Mouse (Mus musculus) spleen, adult 2 months (tissue): ENCODE measurements around the gene Gtf3c4. TPM values are rescaled to one million over a fixed set of nuclear protein-coding genes. Genes with fewer than 3 reads are reported as not detected.

Experiments
- DNase-seq, 2 experiments: peaks; one replicate each; pipeline versions ENCODE4 v3.0.0 to v3.0.0-alpha.2; 2012 to 2021; ENCODE audit warnings: low spot score in 2 of 2, low read depth in 1 of 2
- H3K27ac ChIP-seq: fragments of 200-500 bp; 2 replicates; pipeline ENCODE4 v1.5.1; 2012; ENCODE audit warnings: low read length, inconsistent platforms; ENCODE audit not compliant: insufficient read depth
- H3K27me3 ChIP-seq: fragments of 200-500 bp; 2 replicates; pipeline ENCODE4 v1.6.1; 2012; ENCODE audit warnings: mild to moderate bottlenecking, moderate library complexity, low read length, inconsistent platforms; ENCODE audit not compliant: control insufficient read depth, insufficient read depth
- H3K36me3 ChIP-seq: fragments of 200-500 bp; 2 replicates; pipeline ENCODE4 v1.6.1; 2012; ENCODE audit warnings: mild to moderate bottlenecking, low read length, inconsistent platforms; ENCODE audit not compliant: control insufficient read depth, insufficient read depth
- H3K4me1 ChIP-seq: fragments of 200-500 bp; 2 replicates; pipeline ENCODE4 v1.6.1; 2011; ENCODE audit warnings: inconsistent platforms; ENCODE audit not compliant: control insufficient read depth, insufficient read depth, insufficient read length
- H3K4me3 ChIP-seq: fragments of 200-500 bp; 2 replicates; pipeline ENCODE4 v1.5.1; 2011; ENCODE audit warnings: mild to moderate bottlenecking, inconsistent platforms; ENCODE audit not compliant: insufficient read depth, insufficient read length; ENCODE audit errors: extremely low read depth
- CTCF ChIP-seq: fragments of 200-500 bp; IDR thresholded peaks from 2 replicates; pipeline ENCODE4 v1.5.1; 2011; ENCODE audit warnings: mild to moderate bottlenecking, inconsistent platforms; ENCODE audit not compliant: insufficient read depth, insufficient read length, insufficient replicate concordance; ENCODE audit errors: extremely low read depth
- POLR2A ChIP-seq: fragments of 200-500 bp; IDR thresholded peaks from 2 replicates; pipeline ENCODE4 v1.6.1; 2011; ENCODE audit warnings: low read depth, low read length, inconsistent platforms
- WGBS: fragments of 180-500 bp; shearing (Covaris S2); methylation state at CpG from one replicate; pipeline ENCODE4 v1.1.7; 2018; 5-methylcytosine and 5-hydroxymethylcytosine counted together
- polyA plus RNA-seq: library from polyadenylated mRNA; depleted of rRNA; stranded (reverse); fragments of >200 nt; gene quantifications from 2 replicates; pipeline ENCODE4 v1.2.3, GENCODE M21; 2012; rRNA removed

Gene Gtf3c4
- polyA plus RNA-seq, 1 experiment = 6.1 TPM

GRCm38 (mm10) chr2:28774073-28774472 lies 66.1 kb downstream of the Gtf3c4 start:
- TF ChIP-seq POLR2A (no peak), CTCF (no peak)
- H3K4me3 ChIP-seq = no peak overlapping the region
- WGBS = 84% methylated on average over 8 of the region's 8 CpGs
- H3K27ac ChIP-seq = no peak overlapping the region
- H3K4me1 ChIP-seq = no peaks in the 10 kb centered on the region; the same call in 1 of the 2 replicates
- no peaks in the 10 kb centered on the region for H3K36me3 ChIP-seq
- H3K27me3 ChIP-seq = no peaks in the 10 kb centered on the region
- DNase-seq = no peak

Other genes starting within 250 kb of the Gtf3c4 start
- 22.1 and 31.1 TPM in 2 replicates for gene Gfi1b, start 218.4 kb downstream of the Gtf3c4 start, polyA plus RNA-seq
- 12.1 and 12.5 TPM in 2 replicates for gene Tsc1, start 199.1 kb downstream of the Gtf3c4 start, polyA plus RNA-seq
- gene Spaca9, start 140.6 kb downstream of the Gtf3c4 start, polyA plus RNA-seq = 2.4 and 5.0 TPM in 2 replicates
- gene Ak8, start 140.2 kb downstream of the Gtf3c4 start, polyA plus RNA-seq = 0.69 and 0.94 TPM in 2 replicates
- gene Ddx31, start within 50 bp of the Gtf3c4 start, polyA plus RNA-seq = 3.6 and 5.2 TPM in 2 replicates
- gene Barhl1, start 76.3 kb upstream of the Gtf3c4 start, polyA plus RNA-seq = 0.04 and 0.07 TPM in 2 replicates
- gene Cfap77, start 214.7 kb upstream of the Gtf3c4 start, polyA plus RNA-seq = 0.08 and 0.29 TPM in 2 replicates
- gene Ttf1, start 219.9 kb upstream of the Gtf3c4 start, polyA plus RNA-seq = 5.2 and 7.2 TPM in 2 replicates